Mouse (Mus musculus): ENCODE measurements at regions not wholly inside any gene's neighbourhood (a gene's known extent, or its start where the extent isn't known, plus 50 kb on each side); places are given as distances from the start of the nearest gene placed in this dataset.

- Histone ChIP-seq H3K27me3 (ENCODE audit: control insufficient read depth, insufficient read depth, low read length) (no peaks in the 10 kb centered on the region), H3K9ac (ENCODE audit: low read depth, low read length) (no peak overlapping the region), H3K4me1 (ENCODE audit: control insufficient read depth, insufficient read depth, low read length) (no peaks in the 10 kb centered on the region), H3K36me3 (ENCODE audit: control insufficient read depth, insufficient read depth, low read length) (no peaks in the 10 kb centered on the region), H3K27ac (replicated peaks; ENCODE audit: insufficient read depth, low read depth, low read length) (no peak overlapping the region), H3K4me3 (ENCODE audit: insufficient read depth, low read depth, low read length) (no peak overlapping the region), H3K79me2 (ENCODE audit: control insufficient read depth, insufficient read depth, low read length) (no peaks in the 10 kb centered on the region)
- TF ChIP-seq POLR2A (IDR thresholded peaks at IDR 0.05; ENCODE audit: extremely low read depth, insufficient read depth, low read length) (no peak), CTCF (IDR thresholded peaks at IDR 0.05; ENCODE audit: low read depth, low read length) (no peak)
- DNase-seq (ENCODE audit: extremely low read depth, low read depth, low spot score) = no peak
- 72% methylated on average over 4 of the region's 4 CpGs for WGBS
These were observed 208.2 kb downstream of the Mex3b start for GRCm38 (mm10) chr7:83075159-83075952.

- TF ChIP-seq CTCF (IDR thresholded peaks at IDR 0.05; ENCODE audit: low read depth, low read length) = no peak
- TF ChIP-seq POLR2A (IDR thresholded peaks at IDR 0.05; ENCODE audit: extremely low read depth, insufficient read depth, low read length) = no peak
These were observed 210.1 kb downstream of the Mex3b start for GRCm38 (mm10) chr7:83077035-83077918.

GRCm38 (mm10) chr7:83077919-83078265 lies 210.8 kb downstream of the Mex3b start:
- H3K36me3 ChIP-seq (ENCODE audit: control insufficient read depth, insufficient read depth, low read length) = no peaks in the 10 kb centered on the region
- TF ChIP-seq POLR2A (IDR thresholded peaks at IDR 0.05; ENCODE audit: extremely low read depth, insufficient read depth, low read length) (no peak), CTCF (IDR thresholded peaks at IDR 0.05; ENCODE audit: low read depth, low read length) (no peak)
- no peaks in the 10 kb centered on the region for H3K79me2 ChIP-seq (ENCODE audit: control insufficient read depth, insufficient read depth, low read length)
- H3K27me3 ChIP-seq (ENCODE audit: control insufficient read depth, insufficient read depth, low read length) = no peaks in the 10 kb centered on the region
- DNase-seq (ENCODE audit: extremely low read depth, low read depth, low spot score) = no peak
- H3K9ac ChIP-seq (ENCODE audit: low read depth, low read length) = no peak overlapping the region
- H3K27ac ChIP-seq (replicated peaks; ENCODE audit: insufficient read depth, low read depth, low read length) = no peak overlapping the region
- no peaks in the 10 kb centered on the region for H3K4me1 ChIP-seq (ENCODE audit: control insufficient read depth, insufficient read depth, low read length)
- H3K4me3 ChIP-seq (ENCODE audit: insufficient read depth, low read depth, low read length) = no peak overlapping the region
- WGBS = 53% methylated on average over 4 of the region's 4 CpGs

More at GRCm38 (mm10) chr7:83077035-83077918, 210.1 kb downstream of the Mex3b start:
- H3K36me3 ChIP-seq (ENCODE audit: control insufficient read depth, insufficient read depth, low read length) = no peaks in the 10 kb centered on the region
- no peak overlapping the region for H3K9ac ChIP-seq (ENCODE audit: low read depth, low read length)
- WGBS = 66% methylated on average over 11 of the region's 11 CpGs
- no peaks in the 10 kb centered on the region for H3K4me1 ChIP-seq (ENCODE audit: control insufficient read depth, insufficient read depth, low read length)
- H3K79me2 ChIP-seq (ENCODE audit: control insufficient read depth, insufficient read depth, low read length) = no peaks in the 10 kb centered on the region
- H3K27ac ChIP-seq (replicated peaks; ENCODE audit: insufficient read depth, low read depth, low read length) = no peak overlapping the region
- DNase-seq (ENCODE audit: extremely low read depth, low read depth, low spot score) = no peak
- H3K27me3 ChIP-seq (ENCODE audit: control insufficient read depth, insufficient read depth, low read length) = no peaks in the 10 kb centered on the region
- H3K4me3 ChIP-seq (ENCODE audit: insufficient read depth, low read depth, low read length) = no peak overlapping the region

- no peak overlapping the region for H3K4me3 ChIP-seq (ENCODE audit: insufficient read depth, low read depth, low read length)
- H3K4me1 ChIP-seq (ENCODE audit: control insufficient read depth, insufficient read depth, low read length) = no peaks in the 10 kb centered on the region
- WGBS = 75% methylated on average over 4 of the region's 4 CpGs
- H3K27ac ChIP-seq (replicated peaks; ENCODE audit: insufficient read depth, low read depth, low read length) = no peak overlapping the region
- no peak for DNase-seq (ENCODE audit: extremely low read depth, low read depth, low spot score)
- H3K79me2 ChIP-seq (ENCODE audit: control insufficient read depth, insufficient read depth, low read length) = no peaks in the 10 kb centered on the region
- H3K36me3 ChIP-seq (ENCODE audit: control insufficient read depth, insufficient read depth, low read length) = no peaks in the 10 kb centered on the region
- H3K9ac ChIP-seq (ENCODE audit: low read depth, low read length) = no peak overlapping the region
- no peaks in the 10 kb centered on the region for H3K27me3 ChIP-seq (ENCODE audit: control insufficient read depth, insufficient read depth, low read length)
- TF ChIP-seq POLR2A (IDR thresholded peaks at IDR 0.05; ENCODE audit: extremely low read depth, insufficient read depth, low read length) (no peak), CTCF (IDR thresholded peaks at IDR 0.05; ENCODE audit: low read depth, low read length) (no peak)
These were observed 211.6 kb downstream of the Mex3b start for GRCm38 (mm10) chr7:83078695-83079094.

GRCm38 (mm10) chr7:83079842-83080241 lies 212.7 kb downstream of the Mex3b start:
- Histone ChIP-seq H3K9ac (ENCODE audit: low read depth, low read length) (no peak overlapping the region), H3K36me3 (ENCODE audit: control insufficient read depth, insufficient read depth, low read length) (no peaks in the 10 kb centered on the region), H3K27ac (replicated peaks; ENCODE audit: insufficient read depth, low read depth, low read length) (no peak overlapping the region), H3K4me3 (ENCODE audit: insufficient read depth, low read depth, low read length) (no peak overlapping the region), H3K27me3 (ENCODE audit: control insufficient read depth, insufficient read depth, low read length) (no peaks in the 10 kb centered on the region), H3K79me2 (ENCODE audit: control insufficient read depth, insufficient read depth, low read length) (no peaks in the 10 kb centered on the region), H3K4me1 (ENCODE audit: control insufficient read depth, insufficient read depth, low read length) (no peaks in the 10 kb centered on the region)
- no peak for DNase-seq (ENCODE audit: extremely low read depth, low read depth, low spot score)
- TF ChIP-seq POLR2A (IDR thresholded peaks at IDR 0.05; ENCODE audit: extremely low read depth, insufficient read depth, low read length) = no peak
- no peak for TF ChIP-seq CTCF (IDR thresholded peaks at IDR 0.05; ENCODE audit: low read depth, low read length)
- WGBS = 77% methylated on average over 1 of the region's 1 CpGs

Data from liver, adult 2 months (tissue).